Mouse (Mus musculus): Measurements from ENCODE around the gene Anxa5.

DNA sequence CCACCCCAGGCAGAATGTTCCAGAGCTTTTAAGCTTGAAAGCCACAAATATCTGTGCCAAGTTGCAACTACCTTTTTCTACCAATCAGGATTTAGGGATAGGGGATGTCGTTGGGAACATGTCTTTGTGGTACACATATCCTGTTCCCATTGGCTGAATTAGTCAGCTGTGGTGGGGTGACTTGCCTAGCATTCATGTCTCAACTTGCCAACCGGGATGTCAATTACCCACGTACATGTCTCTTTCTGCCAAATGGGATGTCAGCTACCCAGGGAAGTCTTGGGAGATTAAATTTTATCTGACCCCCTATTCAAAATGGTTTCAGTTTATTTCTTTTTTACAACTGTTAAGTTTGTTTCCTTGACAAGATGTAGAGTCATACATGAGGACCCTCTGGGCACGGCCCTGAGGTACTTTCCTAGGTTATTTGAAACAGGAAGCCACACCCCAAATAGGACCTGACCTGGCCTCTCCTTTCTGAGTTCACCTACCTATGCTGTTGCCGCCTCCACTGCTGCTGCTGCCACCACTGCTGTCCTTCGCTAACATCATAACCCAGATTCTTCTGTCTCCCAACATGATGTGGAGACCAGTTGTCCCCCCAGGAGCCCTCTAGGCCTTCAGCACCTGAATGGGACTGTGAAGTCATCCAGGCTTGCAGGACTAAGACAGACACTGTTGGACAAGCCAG lies 13.3 kb upstream of the Anxa5 start:
- TF ChIP-seq POLR2A (IDR thresholded peaks at IDR 0.05; ENCODE audit: borderline replicate concordance, insufficient read depth, low read length): no peak
- TF ChIP-seq CTCF (IDR thresholded peaks at IDR 0.05; ENCODE audit: borderline replicate concordance, insufficient read depth, low read depth, low read length): no peak
